Mouse (Mus musculus) midbrain, embryonic 12.5 days (tissue): ENCODE measurements around the gene Rpusd2. TPM values are rescaled to one million over a fixed set of nuclear protein-coding genes. Genes with fewer than 3 reads are reported as not detected.

Experiments
- ATAC-seq: fragments of 200-750 bp; cut with Nextera tagmentation; 2 replicates; pipeline ENCODE4 v1.8.0; 2017; ENCODE audit warnings: low read depth, moderate TSS enrichment, moderate library complexity; ENCODE audit not compliant: low FRiP score
- H3K27ac ChIP-seq: fragments of 300-500 bp; sonication (generic); replicated peaks from 2 replicates; pipeline ENCODE4 v1.5.1; 2016; ENCODE audit warnings: mild to moderate bottlenecking
- H3K27me3 ChIP-seq: fragments of 300-500 bp; sonication (generic); 2 replicates; pipeline ENCODE4 v1.6.1; 2016; ENCODE audit warnings: mild to moderate bottlenecking
- H3K36me3 ChIP-seq: fragments of 300-500 bp; sonication (generic); 2 replicates; pipeline ENCODE4 v1.6.1; 2016
- H3K4me1 ChIP-seq: fragments of 300-500 bp; sonication (generic); 2 replicates; pipeline ENCODE4 v1.6.1; 2016
- H3K4me2 ChIP-seq: fragments of 300-500 bp; sonication (generic); replicated peaks from 2 replicates; pipeline ENCODE4 v1.6.1; 2016; ENCODE audit warnings: mild to moderate bottlenecking, moderate library complexity
- H3K4me3 ChIP-seq: fragments of 300-500 bp; sonication (generic); 2 replicates; pipeline ENCODE4 v1.5.1; 2016; ENCODE audit warnings: mild to moderate bottlenecking
- H3K9ac ChIP-seq: fragments of 300-500 bp; sonication (generic); replicated peaks from 2 replicates; pipeline ENCODE4 v1.6.1; 2016; ENCODE audit warnings: mild to moderate bottlenecking, moderate library complexity
- H3K9me3 ChIP-seq: fragments of 300-500 bp; sonication (generic); 2 replicates; pipeline ENCODE4 v1.6.1; 2016; ENCODE audit warnings: mild to moderate bottlenecking
- WGBS: fragments of 180-500 bp; shearing (Covaris S2); methylation state at CpG from one replicate; pipeline ENCODE4 v1.1.7; 2016; 5-methylcytosine and 5-hydroxymethylcytosine counted together
- polyA plus RNA-seq: library from polyadenylated mRNA; unstranded; fragments of >200 nt; fragmentation: Nextera tagmentation; extraction: Ambion mirVana; gene quantifications from 2 replicates; pipeline ENCODE4 v1.2.1, GENCODE M21; 2016

The Rpusd2 gene
- polyA plus RNA-seq, 1 experiment from 2014 or later, result 7.4 TPM

GRCm38 (mm10) chr2:119017647-119018046, 16.9 kb upstream of the Rpusd2 start:
- no peak overlapping the region for H3K27ac ChIP-seq
- H3K4me1 ChIP-seq, result peaks cover 8% of the 10 kb centered on the region; the same call in 1 of the 2 replicates
- no peak for ATAC-seq
- no peak overlapping the region for H3K4me2 ChIP-seq
- peaks cover 36% of the 10 kb centered on the region for H3K36me3 ChIP-seq
- H3K9ac ChIP-seq, result no peak overlapping the region
- no peaks in the 10 kb centered on the region for H3K27me3 ChIP-seq
- H3K9me3 ChIP-seq, result 0 out of 2 replicates have a peak, but pooled peaks cover 3% of the 10 kb centered on the region
- 97% methylated on average over 3 of the region's 3 CpGs for WGBS
- no peak overlapping the region for H3K4me3 ChIP-seq

- 0 out of 2 replicates have a peak, but pooled peaks cover 3% of the 10 kb centered on the region for H3K9me3 ChIP-seq
- peaks cover 8% of the 10 kb centered on the region; the same call in 1 of the 2 replicates for H3K4me1 ChIP-seq
- ATAC-seq, result peak; percentile 73
- H3K36me3 ChIP-seq, result peaks cover 36% of the 10 kb centered on the region
- H3K4me2 ChIP-seq, result peak overlapping the region; percentile 20
- H3K27ac ChIP-seq, result peak overlapping the region; percentile 43
- H3K27me3 ChIP-seq, result no peaks in the 10 kb centered on the region
- no peak overlapping the region for H3K9ac ChIP-seq
- H3K4me3 ChIP-seq, result no peak overlapping the region
- WGBS, result 60% methylated on average over 22 of the region's 22 CpGs
Measured at GRCm38 (mm10) chr2:119018391-119019122, 16.0 kb upstream of the Rpusd2 start.

DNA sequence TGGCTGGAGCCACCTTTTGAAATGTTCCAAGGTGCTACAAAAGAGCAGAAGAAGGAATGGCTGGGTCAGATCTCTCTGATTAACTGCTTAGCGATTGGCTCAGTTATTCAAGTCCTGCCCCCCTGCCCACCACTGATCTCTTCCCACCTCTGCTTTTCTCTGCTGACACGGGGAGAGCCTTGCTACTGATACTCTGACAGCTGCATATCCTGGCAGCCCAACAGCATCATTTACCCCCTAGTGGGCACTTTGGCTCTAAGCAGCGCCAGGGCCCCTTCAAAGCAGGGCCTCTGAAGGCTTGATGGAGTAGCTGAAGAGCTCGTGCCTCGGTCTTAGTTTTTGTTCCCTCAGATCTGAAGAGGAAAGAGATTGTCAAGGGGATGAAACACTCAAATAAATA, 15.5 kb upstream of the Rpusd2 start:
- Histone ChIP-seq H3K9me3 (0 out of 2 replicates have a peak, but pooled peaks cover 3% of the 10 kb centered on the region), H3K27ac (peak overlapping the region; percentile 43), H3K4me2 (peak overlapping the region; percentile 20), H3K9ac (no peak overlapping the region), H3K4me3 (no peak overlapping the region), H3K36me3 (peaks cover 36% of the 10 kb centered on the region), H3K4me1 (peaks cover 8% of the 10 kb centered on the region; the same call in 1 of the 2 replicates), H3K27me3 (no peaks in the 10 kb centered on the region)
- 19% methylated on average over 5 of the region's 5 CpGs for WGBS
- peak; percentile 69 for ATAC-seq

GRCm38 (mm10) chr2:119019538-119019937, 15.1 kb upstream of the Rpusd2 start:
- no peak overlapping the region for H3K4me2 ChIP-seq
- H3K27ac ChIP-seq, result no peak overlapping the region
- peaks cover 36% of the 10 kb centered on the region for H3K36me3 ChIP-seq
- H3K9me3 ChIP-seq, result 0 out of 2 replicates have a peak, but pooled peaks cover 3% of the 10 kb centered on the region
- H3K4me3 ChIP-seq, result no peak overlapping the region
- ATAC-seq, result no peak; the same call in 1 of the 2 replicates
- no peaks in the 10 kb centered on the region for H3K27me3 ChIP-seq
- H3K4me1 ChIP-seq, result peaks cover 8% of the 10 kb centered on the region; the same call in 1 of the 2 replicates
- H3K9ac ChIP-seq, result no peak overlapping the region
- 67% methylated on average over 4 of the region's 4 CpGs for WGBS

DNA sequence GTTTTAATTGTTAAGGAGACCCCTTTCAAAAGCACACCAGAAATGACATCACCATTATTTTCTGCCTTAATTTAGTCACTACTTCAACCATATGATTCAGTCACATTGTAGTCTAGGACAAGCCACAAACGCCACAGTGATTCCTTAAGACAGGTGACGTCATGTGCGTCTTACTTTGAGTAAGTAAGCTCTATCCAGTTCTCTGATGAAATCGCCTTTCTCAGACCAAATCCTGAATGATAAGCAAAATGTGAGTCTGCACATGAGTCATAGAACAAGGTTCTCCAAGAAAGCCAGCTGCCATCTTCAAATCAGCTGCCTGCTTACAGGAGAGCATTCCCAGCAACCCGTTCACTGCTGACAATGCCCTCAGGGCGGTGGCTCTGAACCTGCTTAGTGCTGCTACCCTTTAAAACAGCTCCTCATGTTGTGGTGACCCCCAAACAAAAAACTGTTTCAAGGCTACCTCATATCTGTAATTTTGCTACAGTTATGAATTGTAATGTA, 11.4 kb upstream of the Rpusd2 start:
- H3K36me3 ChIP-seq, result peaks cover 34% of the 10 kb centered on the region
- no peak overlapping the region for H3K4me3 ChIP-seq

DNA sequence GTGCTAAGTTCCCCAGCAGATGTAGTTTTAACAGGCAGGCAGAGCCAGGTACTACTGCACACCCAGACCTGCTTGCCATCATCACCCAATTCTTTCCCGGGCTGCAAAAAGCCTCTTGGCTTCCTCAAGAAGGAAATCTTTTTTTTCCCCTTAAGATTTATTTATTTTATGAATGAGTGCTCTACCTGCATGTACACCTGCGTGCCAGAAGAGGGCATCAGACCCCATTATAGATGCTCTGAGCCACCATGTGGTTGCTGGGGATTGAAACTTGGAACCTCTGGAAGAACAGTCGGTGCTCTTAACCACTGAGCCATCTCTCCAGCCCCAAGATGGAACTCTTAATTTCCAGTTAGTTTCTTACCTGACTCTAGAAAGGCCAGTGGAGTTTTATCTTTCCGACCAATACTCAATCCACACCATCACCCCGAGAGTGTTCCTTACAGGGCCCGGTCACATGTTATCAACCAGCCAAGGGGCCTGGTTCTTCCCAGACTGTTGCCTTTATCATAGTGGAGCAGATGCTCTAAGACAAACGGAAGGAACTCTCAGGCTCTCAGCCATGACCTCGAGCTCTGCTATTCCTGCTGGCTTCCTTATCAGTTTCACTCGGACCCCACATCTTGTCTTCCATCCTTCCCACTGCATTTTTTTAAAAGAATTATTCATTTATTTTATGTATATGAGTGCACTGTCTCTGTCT, 9.9 kb upstream of the Rpusd2 start:
- ATAC-seq, result no peak
- no peak overlapping the region for H3K27ac ChIP-seq
- no peak overlapping the region for H3K4me2 ChIP-seq
- 74% methylated on average over 9 of the region's 9 CpGs for WGBS
- no peaks in the 10 kb centered on the region for H3K9me3 ChIP-seq
- H3K4me1 ChIP-seq, result peaks cover 9% of the 10 kb centered on the region
- H3K4me3 ChIP-seq, result no peak overlapping the region
- no peaks in the 10 kb centered on the region for H3K27me3 ChIP-seq
- H3K9ac ChIP-seq, result no peak overlapping the region
- peaks cover 28% of the 10 kb centered on the region for H3K36me3 ChIP-seq

More for the DNA sequence above, 11.4 kb upstream of the Rpusd2 start:
- no peak overlapping the region for H3K4me2 ChIP-seq
- no peak for ATAC-seq
- H3K4me1 ChIP-seq, result peaks cover 8% of the 10 kb centered on the region; the same call in 1 of the 2 replicates
- H3K27me3 ChIP-seq, result no peaks in the 10 kb centered on the region
- 96% methylated on average over 6 of the region's 6 CpGs for WGBS
- no peak overlapping the region for H3K9ac ChIP-seq
- no peak overlapping the region for H3K27ac ChIP-seq
- no peaks in the 10 kb centered on the region for H3K9me3 ChIP-seq

DNA sequence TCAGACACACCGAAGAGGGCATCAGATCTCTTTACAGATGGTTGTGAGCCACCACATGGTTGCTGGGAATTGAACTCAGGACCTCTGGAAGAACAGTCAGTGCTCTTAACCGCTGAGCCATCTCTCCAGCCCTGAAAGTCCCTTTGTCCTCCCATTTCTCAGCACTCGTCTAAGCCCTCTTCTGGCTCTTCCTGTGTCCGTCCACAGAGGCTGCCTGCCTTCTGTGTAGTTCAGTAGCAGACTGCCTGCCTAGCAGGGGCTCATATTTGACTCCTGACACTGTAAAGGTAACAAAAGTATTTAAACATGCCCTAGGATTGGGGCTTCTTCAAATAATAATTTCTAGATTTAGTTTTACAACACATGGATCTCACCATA, 9.4 kb upstream of the Rpusd2 start:
- Histone ChIP-seq H3K9ac (no peak overlapping the region), H3K4me3 (no peak overlapping the region), H3K9me3 (no peaks in the 10 kb centered on the region), H3K4me2 (no peak overlapping the region), H3K27ac (no peak overlapping the region), H3K27me3 (no peaks in the 10 kb centered on the region), H3K4me1 (peaks cover 9% of the 10 kb centered on the region), H3K36me3 (peaks cover 24% of the 10 kb centered on the region)
- no peak for ATAC-seq
- 77% methylated on average over 4 of the region's 4 CpGs for WGBS

- no peak overlapping the region for H3K4me2 ChIP-seq
- peaks cover 11% of the 10 kb centered on the region for H3K36me3 ChIP-seq
- no peaks in the 10 kb centered on the region for H3K9me3 ChIP-seq
Measured at GRCm38 (mm10) chr2:119026951-119027350, 7.6 kb upstream of the Rpusd2 start.

DNA sequence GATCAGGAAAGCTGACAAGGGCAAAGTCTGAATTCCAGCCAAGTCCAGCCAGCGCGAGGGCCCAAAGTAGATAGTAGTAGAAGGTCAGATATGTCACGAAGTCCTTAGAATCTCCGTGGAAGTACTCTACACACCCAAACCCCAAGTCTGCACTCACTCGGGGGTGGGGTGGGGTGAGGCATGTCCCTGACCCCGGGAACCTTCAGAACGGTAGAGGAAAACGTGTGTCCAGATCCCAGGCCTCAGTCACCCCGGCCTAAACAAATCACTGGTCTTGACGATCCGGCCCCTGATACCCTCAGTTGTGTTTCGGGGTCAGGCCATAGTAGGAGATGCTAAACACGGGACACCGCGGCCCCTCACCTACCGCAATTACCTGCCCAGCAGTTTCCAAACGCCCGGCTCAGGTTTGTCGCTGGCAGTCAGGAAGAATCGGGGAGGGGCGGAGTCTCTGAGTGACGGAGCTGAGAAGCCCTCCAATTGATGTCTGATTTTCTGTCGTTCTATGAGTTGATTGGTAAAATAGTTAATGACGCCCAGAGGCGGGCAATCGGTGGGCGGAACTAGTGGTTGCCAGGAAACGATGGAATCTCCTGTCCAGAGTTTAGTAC, 5.5 kb upstream of the Rpusd2 start, which contains the start of gene Ccdc32:
Gene Ccdc32, minus strand, starts transcription at position 453 of the 611 bp plus-strand sequence.
- under 1% methylated on average over 28 of the region's 28 CpGs for WGBS
- Histone ChIP-seq H3K27ac (no peak within 1 kb of the TSS), H3K36me3 (peaks cover 5% of the 10 kb centered on the region; the same call in 1 of the 2 replicates), H3K4me3 (peak within 1 kb of the TSS; percentile 59), H3K9ac (peak within 1 kb of the TSS; percentile 70), H3K4me1 (peaks cover 9% of the 10 kb centered on the region), H3K27me3 (peaks cover 6% of the 10 kb centered on the region; the same call in 1 of the 2 replicates), H3K9me3 (no peaks in the 10 kb centered on the region), H3K4me2 (peak within 1 kb of the TSS; percentile 81)
- peak; percentile 97 for ATAC-seq

More at GRCm38 (mm10) chr2:119026951-119027350, 7.6 kb upstream of the Rpusd2 start:
- 91% methylated on average over 4 of the region's 4 CpGs for WGBS
- Histone ChIP-seq H3K27ac (no peak overlapping the region), H3K27me3 (peaks cover 6% of the 10 kb centered on the region; the same call in 1 of the 2 replicates), H3K9ac (no peak overlapping the region), H3K4me3 (no peak overlapping the region), H3K4me1 (peaks cover 9% of the 10 kb centered on the region)
- ATAC-seq, result no peak

DNA sequence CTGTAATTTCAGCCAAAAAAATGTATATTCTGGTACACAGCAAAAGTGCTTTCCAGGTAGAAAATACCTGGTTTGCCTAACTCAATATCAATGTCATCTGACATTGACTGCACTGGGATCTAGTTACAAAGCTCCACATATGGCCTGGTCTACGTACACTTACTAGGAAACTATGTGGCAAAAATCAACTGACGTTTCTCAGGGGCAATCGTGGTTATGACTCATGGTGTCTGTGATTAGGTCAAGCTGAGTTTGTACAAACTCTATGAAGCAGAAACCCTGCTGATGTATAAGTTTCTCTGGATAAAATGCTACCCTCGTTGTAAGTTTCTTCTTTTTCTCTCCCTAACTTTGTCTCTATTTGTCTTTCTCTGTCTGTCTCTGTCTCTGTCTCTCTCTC, 2.4 kb upstream of the Rpusd2 start:
- 73% methylated on average over 4 of the region's 4 CpGs for WGBS
- Histone ChIP-seq H3K4me2 (no peak overlapping the region), H3K27me3 (peaks cover 6% of the 10 kb centered on the region; the same call in 1 of the 2 replicates), H3K4me1 (peaks cover 18% of the 10 kb centered on the region), H3K27ac (no peak overlapping the region), H3K9me3 (no peaks in the 10 kb centered on the region), H3K9ac (no peak overlapping the region), H3K36me3 (peaks cover 5% of the 10 kb centered on the region; the same call in 1 of the 2 replicates), H3K4me3 (no peak overlapping the region)
- ATAC-seq, result no peak

DNA sequence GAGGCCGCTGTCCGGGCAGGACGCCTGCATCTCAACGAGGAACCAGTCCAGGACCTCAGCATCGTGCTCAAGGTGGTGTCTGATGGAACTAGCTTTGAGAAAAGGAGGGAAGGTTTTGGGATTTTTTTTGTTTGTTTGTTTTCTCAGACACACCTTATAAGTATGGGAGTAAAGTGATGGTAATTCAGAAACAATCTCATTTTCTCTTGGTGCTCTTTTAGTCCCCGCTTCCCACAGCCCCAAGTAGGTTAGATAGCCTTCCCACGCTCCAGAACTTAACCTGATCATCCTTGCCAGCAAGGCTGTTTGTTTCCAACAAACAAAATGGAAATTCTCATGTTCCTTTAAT, 781 bp downstream of the Rpusd2 start:
- WGBS, result 6% methylated on average over 7 of the region's 7 CpGs
- ATAC-seq, result no peak
- Histone ChIP-seq H3K27me3 (peaks cover 6% of the 10 kb centered on the region; the same call in 1 of the 2 replicates), H3K4me1 (peaks cover 9% of the 10 kb centered on the region), H3K27ac (peak overlapping the region; percentile 95), H3K9me3 (no peaks in the 10 kb centered on the region), H3K36me3 (peaks cover 30% of the 10 kb centered on the region), H3K4me2 (peak overlapping the region; percentile 59), H3K4me3 (peak overlapping the region; percentile 86), H3K9ac (peak overlapping the region; percentile 81)
